ENCODE assay signal across 8 mouse cellular contexts in genomic region chr5:117628351-117628750, GRCm38 (mm10).
A peak's percentile ranks its signal among the peaks of the same experiment; 100 is the strongest.
DNase-seq lines count a peak whose midpoint lies in the region; ATAC-seq and TF ChIP-seq lines count a peak whose summit lies in the region.
"Had no signal": no experiment of that assay in that cellular context is flagged by ENCODE, and none has a peak within 500 bp of the region (broad histone marks: within the 10 kb centered on the region; RNA-seq: fewer than 3 reads in every experiment).

No protein-coding gene starts in this region.

- H3K27ac ChIP-seq in liver, embryonic 11.5 days (ENCODE audit: low read depth, low read length), result no peak overlapping the region
- H3K27ac ChIP-seq in layer of hippocampus, adult 2 months, result 0 out of 2 replicates have a peak overlapping the region, but pooled peaks have one; percentile 36
- H3K27ac ChIP-seq: embryonic facial prominence, embryonic 13.5 days had no signal

- no peaks in the 10 kb centered on the region for H3K36me3 ChIP-seq in liver, embryonic 11.5 days (ENCODE audit: control insufficient read depth, insufficient read depth, low read length)
- H3K36me3 ChIP-seq: embryonic facial prominence, embryonic 13.5 days had no signal

- TF ChIP-seq CTCF in layer of hippocampus, adult 2 months (conservative IDR thresholded peaks at IDR 0.05), result peak; percentile 72

- H3K9me3 ChIP-seq in liver, embryonic 11.5 days (ENCODE audit: control insufficient read depth, low read length), result no peaks in the 10 kb centered on the region
- H3K9me3 ChIP-seq: embryonic facial prominence, embryonic 13.5 days had no signal

- H3K9ac ChIP-seq in liver, embryonic 11.5 days (ENCODE audit: low read depth, low read length), result no peak overlapping the region
- H3K9ac ChIP-seq: embryonic facial prominence, embryonic 13.5 days had no signal

- no peak for ATAC-seq in liver, embryonic 11.5 days (replicated peaks; ENCODE audit: low FRiP score)

- H3K4me2 ChIP-seq in liver, embryonic 11.5 days, result no peak overlapping the region
- H3K4me2 ChIP-seq: embryonic facial prominence, embryonic 13.5 days had no signal

- DNase-seq in liver, result peak; percentile 30
- no peak for DNase-seq in liver, embryonic 11.5 days (ENCODE audit: low spot score)
- peak; percentile 30 for DNase-seq in adrenal gland, adult 2 months
- DNase-seq in embryo, embryonic 10 days (ENCODE audit: low spot score), result peak; percentile 43
- DNase-seq in layer of hippocampus, adult 2 months (ENCODE audit: low spot score in 2 of 2), result peak; percentile 84 to 87
- DNase-seq in naive thymus-derived CD4-positive, alpha-beta T cell, adult 2 months (ENCODE audit: low read depth), result peak; percentile 3
- DNase-seq in spleen, adult 12 weeks (ENCODE audit: low spot score), result no peak

- H3K27me3 ChIP-seq in liver, embryonic 11.5 days (replicated peaks; ENCODE audit: control insufficient read depth, insufficient read depth, low read length), result peaks cover 6% of the 10 kb centered on the region; the same call in 1 of the 2 replicates
- H3K27me3 ChIP-seq: embryonic facial prominence, embryonic 13.5 days had no signal

- H3K4me3 ChIP-seq in liver, embryonic 11.5 days (ENCODE audit: low read depth, low read length), result no peak overlapping the region
- H3K4me3 ChIP-seq in layer of hippocampus, adult 2 months, result no peak overlapping the region
- H3K4me3 ChIP-seq: embryonic facial prominence, embryonic 13.5 days had no signal

- 46% methylated on average over 7 of the region's 7 CpGs for WGBS in liver, embryonic 11.5 days

- no peaks in the 10 kb centered on the region for H3K4me1 ChIP-seq in liver, embryonic 11.5 days (replicated peaks; ENCODE audit: control insufficient read depth, insufficient read depth, low read length)
- H3K4me1 ChIP-seq: embryonic facial prominence, embryonic 13.5 days had no signal

Comparison
In these comparisons a context has a peak if more than half of its experiments do, and no peak if none do; other contexts are left out.
1. DNase-seq: peak in liver (single experiment), adrenal gland, adult 2 months (single experiment), embryo, embryonic 10 days (single experiment), layer of hippocampus, adult 2 months (2 of 2) and naive thymus-derived CD4-positive, alpha-beta T cell, adult 2 months (single experiment); none in liver, embryonic 11.5 days (single experiment) and spleen, adult 12 weeks (single experiment).